Mouse (Mus musculus): ENCODE measurements around the gene Asb17.

Asb17 gene

DNA sequence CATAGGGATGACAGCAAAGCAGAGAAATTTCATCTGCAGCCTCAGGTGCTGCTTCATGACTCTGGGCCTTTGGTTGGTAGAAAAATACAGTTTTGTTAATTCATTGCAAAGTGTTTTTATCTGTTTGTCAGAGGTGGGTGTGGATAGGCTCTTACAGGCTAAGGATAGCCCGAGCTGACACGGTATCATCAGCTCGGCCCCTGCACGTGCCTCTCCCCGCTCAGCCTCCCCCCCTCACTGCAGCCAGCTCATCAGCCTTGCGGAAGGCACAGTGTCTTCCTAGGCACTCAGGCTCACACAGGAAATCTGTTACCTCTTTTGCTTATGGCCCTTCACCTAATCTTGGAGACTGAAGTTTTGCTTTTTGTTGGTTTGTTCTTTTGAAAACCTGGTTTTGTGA lies 44.1 kb downstream of the Asb17 start:
- no peak for DNase-seq (ENCODE audit: low spot score in 2 of 2)

DNA sequence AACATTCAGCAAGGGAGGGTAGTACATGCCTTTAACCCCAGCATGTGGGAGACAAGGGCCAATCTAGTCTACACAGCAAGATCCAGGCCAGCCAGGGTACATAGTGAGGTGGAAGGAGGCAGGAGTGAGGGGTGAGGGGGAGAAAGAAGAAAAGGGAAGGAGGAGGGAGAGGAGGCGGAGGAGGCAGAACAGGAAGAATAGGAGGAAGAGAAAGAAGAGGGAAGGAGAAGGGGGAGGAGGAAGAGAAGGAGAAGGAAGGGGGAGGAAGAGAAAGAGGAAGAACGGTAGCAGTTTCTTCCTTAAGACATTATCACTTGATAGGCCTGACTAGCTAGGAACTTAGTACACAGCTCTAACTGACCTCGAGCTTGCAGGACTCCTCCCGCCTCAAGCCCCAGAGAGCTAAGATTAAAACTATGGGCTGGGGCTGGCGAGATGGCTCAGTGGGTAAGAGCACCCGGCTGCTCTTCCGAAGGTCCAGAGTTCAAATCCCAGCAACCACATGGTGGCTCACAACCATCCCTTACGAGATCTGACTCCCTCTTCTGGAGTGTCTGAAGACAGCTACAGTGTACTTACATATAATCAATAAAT lies 45.3 kb downstream of the Asb17 start:
- DNase-seq (ENCODE audit: low spot score in 2 of 2), result no peak

DNA sequence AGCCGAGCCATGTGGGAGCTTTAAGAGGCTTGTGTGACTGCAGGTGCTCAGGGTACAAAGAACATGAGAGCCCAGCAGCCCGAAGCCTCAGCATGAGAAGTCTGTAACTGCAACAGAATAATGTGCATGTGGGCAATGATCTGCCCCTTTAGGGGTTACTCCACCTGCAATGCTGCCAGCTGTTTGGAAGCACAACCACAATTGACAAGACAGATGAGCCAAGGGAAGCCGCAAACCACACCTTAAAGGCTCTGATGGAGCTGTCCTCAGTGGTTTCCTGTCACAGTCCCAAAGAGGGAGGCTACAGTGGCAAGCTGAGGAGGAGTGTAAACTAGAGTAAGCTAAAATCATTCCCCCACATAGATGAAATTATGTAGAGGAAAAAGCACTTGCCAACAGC lies 51.4 kb downstream of the Asb17 start:
- DNase-seq (ENCODE audit: low spot score in 2 of 2), result no peak

DNA sequence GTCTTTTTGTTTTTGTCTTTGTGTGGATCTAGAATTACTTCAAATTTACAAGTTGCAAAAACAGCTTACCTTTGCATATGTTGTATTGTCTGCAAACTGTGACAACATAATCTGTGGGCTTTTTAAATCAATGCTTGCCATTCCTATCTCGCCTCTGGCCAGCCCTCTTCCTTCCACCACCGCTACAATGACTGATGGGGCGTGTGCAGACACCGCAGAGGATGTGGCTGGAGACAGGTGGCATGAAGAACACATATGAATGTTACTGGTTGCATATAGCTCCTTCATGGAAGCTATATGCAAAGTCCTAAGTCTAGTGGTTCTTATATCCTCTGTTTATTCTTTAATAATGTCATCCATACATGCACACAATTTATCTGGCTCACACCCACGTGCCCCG lies 53.2 kb downstream of the Asb17 start:
- DNase-seq (ENCODE audit: low spot score in 2 of 2), result no peak

DNA sequence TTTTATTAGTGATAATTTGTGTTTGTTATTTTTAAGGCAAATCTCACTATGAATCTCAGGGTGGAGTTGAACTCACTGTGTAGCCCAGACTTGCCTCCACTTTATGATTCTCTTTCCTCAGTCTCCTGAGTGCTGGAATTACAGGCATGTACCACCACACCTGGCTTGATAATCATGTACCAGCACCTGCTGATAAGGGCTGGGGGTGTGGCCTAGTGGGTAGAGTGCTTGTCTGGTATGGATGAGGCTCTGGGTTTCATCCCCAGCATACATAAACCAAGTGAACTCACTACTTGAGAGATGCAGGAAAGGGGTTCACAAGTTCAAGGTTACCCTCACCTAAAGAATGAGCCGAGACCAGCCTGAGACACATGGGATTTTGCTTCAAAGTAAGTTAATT lies 57.9 kb downstream of the Asb17 start:
- no peak for DNase-seq (ENCODE audit: low spot score in 2 of 2)

DNA sequence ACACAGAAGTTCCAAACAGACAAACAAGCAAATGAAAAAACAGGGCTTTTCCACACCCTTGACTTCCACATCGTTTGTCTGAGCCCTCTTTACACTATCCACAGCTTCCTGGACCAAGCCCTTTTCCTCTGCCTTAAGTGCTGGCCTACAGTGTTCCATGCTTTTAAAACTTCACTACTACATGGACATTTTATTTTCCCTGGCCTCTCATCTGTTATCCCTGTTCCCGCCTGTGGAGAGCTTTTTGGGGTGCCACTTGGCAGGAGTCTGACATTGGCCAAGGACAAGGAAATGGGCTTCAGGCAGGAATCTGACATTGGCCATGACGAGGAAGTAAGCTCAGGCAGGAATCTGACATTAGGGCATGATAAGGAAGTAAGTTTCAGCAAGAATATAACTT lies 58.6 kb downstream of the Asb17 start:
- DNase-seq (ENCODE audit: low spot score in 2 of 2), result no peak

DNA sequence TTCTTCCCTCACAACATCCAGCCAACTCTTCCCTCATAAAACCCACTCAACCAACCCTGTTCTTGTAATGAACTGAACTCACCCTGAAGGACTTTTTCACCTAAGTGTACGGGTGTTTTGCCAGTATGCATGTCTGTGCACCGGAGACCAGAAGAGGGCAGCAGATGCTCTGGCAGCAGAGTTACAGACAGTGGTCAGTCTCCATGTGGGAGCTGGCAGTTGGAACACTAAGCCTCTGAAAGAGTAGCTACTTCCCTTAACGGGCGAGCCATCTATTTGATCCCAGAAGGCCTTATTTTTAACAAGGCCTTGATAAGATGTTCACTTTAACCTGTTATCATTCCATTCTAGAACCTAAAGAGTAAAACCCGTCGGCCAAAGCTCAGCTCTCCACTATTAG lies 60.6 kb downstream of the Asb17 start:
- DNase-seq (ENCODE audit: low spot score in 2 of 2), result peak in 1 of 2 experiments; percentile 26

All from urinary bladder, postnatal 4 days (tissue).